Mouse (Mus musculus): ENCODE results near the gene Dlg4. TPM values are rescaled to one million over a fixed set of nuclear protein-coding genes. Genes with fewer than 3 reads are reported as not detected.
A peak's percentile ranks its signal among the peaks of the same experiment; 100 is the strongest.

The Dlg4 gene
- 100 to 1,000 TPM; 730 to 858 (median 789) TPM for total RNA-seq (2022)

GRCm38 (mm10) chr11:70016669-70017068 is at the start of gene Dlg4:
Dlg4 (plus strand) TSS chr11:70016942.
- no peak for DNase-seq (ENCODE audit: low spot score in 2 of 2)

GRCm38 (mm10) chr11:69968793-69969192 is 47.9 kb upstream of the Dlg4 start:
- DNase-seq (ENCODE audit: low spot score in 2 of 2) = no peak

- no peak for DNase-seq (ENCODE audit: low spot score in 2 of 2)
Measured at GRCm38 (mm10) chr11:69970222-69970621, 46.5 kb upstream of the Dlg4 start.

GRCm38 (mm10) chr11:69970775-69971174 is 46.0 kb upstream of the Dlg4 start:
- DNase-seq (ENCODE audit: low spot score in 2 of 2) = no peak

- DNase-seq (ENCODE audit: low spot score in 2 of 2) = no peak
Measured at GRCm38 (mm10) chr11:69974907-69975306, 41.8 kb upstream of the Dlg4 start.

- no peak for DNase-seq (ENCODE audit: low spot score in 2 of 2)
Measured at GRCm38 (mm10) chr11:69976271-69976670, 40.5 kb upstream of the Dlg4 start.

- no peak for DNase-seq (ENCODE audit: low spot score in 2 of 2)
Measured at GRCm38 (mm10) chr11:69979827-69980195, 36.9 kb upstream of the Dlg4 start.

- DNase-seq (ENCODE audit: low spot score in 2 of 2) = peak; percentile 98 to 99
Measured at GRCm38 (mm10) chr11:69980196-69981140, 36.3 kb upstream of the Dlg4 start.

GRCm38 (mm10) chr11:69981141-69981762 is 35.5 kb upstream of the Dlg4 start, which contains the start of gene Ctdnep1:
Ctdnep1 (plus strand) TSS chr11:69981156.
- no peak for DNase-seq (ENCODE audit: low spot score in 2 of 2)

- no peak for DNase-seq (ENCODE audit: low spot score in 2 of 2)
Measured at GRCm38 (mm10) chr11:69982225-69982624, 34.5 kb upstream of the Dlg4 start, which contains the start of gene Elp5. Elp5 (minus strand) TSS chr11:69982517.

- DNase-seq (ENCODE audit: low spot score in 2 of 2) = no peak
Measured at GRCm38 (mm10) chr11:69982877-69983276, 33.9 kb upstream of the Dlg4 start.

- DNase-seq (ENCODE audit: low spot score in 2 of 2) = no peak
Measured at GRCm38 (mm10) chr11:69983377-69983776, 33.4 kb upstream of the Dlg4 start.

GRCm38 (mm10) chr11:69984431-69984830 is 32.3 kb upstream of the Dlg4 start:
- no peak for DNase-seq (ENCODE audit: low spot score in 2 of 2)

- DNase-seq (ENCODE audit: low spot score in 2 of 2) = no peak
Measured at GRCm38 (mm10) chr11:69989949-69990348, 26.8 kb upstream of the Dlg4 start.

- DNase-seq (ENCODE audit: low spot score in 2 of 2) = peak; percentile 95 to 97
Measured at GRCm38 (mm10) chr11:69990850-69991691, 25.7 kb upstream of the Dlg4 start, which contains the start of gene Gabarap. Gabarap (plus strand) TSS chr11:69991143.

- DNase-seq (ENCODE audit: low spot score in 2 of 2) = no peak
Measured at GRCm38 (mm10) chr11:69991711-69992110, 25.0 kb upstream of the Dlg4 start.

GRCm38 (mm10) chr11:69992396-69992795 is 24.3 kb upstream of the Dlg4 start:
- DNase-seq (ENCODE audit: low spot score in 2 of 2) = no peak

GRCm38 (mm10) chr11:69992932-69993331 is 23.8 kb upstream of the Dlg4 start:
- DNase-seq (ENCODE audit: low spot score in 2 of 2) = no peak

- no peak for DNase-seq (ENCODE audit: low spot score in 2 of 2)
Measured at GRCm38 (mm10) chr11:69994401-69995090, 22.2 kb upstream of the Dlg4 start.

- peak; percentile 97 to 98 for DNase-seq (ENCODE audit: low spot score in 2 of 2)
Measured at GRCm38 (mm10) chr11:69995391-69995960, 21.3 kb upstream of the Dlg4 start, which contains the start of gene Phf23. Phf23 (plus strand) TSS chr11:69995777.
